Mouse (Mus musculus) stomach, embryonic 15.5 days (tissue): ENCODE measurements at regions not wholly inside any gene's neighbourhood (a gene's known extent, or its start where the extent isn't known, plus 50 kb on each side); places are given as distances from the start of the nearest gene placed in this dataset.

ENCODE experiments used
- ATAC-seq: fragments of 200-750 bp; cut with Nextera tagmentation; 2 replicates; pipeline ENCODE4 v1.8.0; 2017; ENCODE audit warnings: low read depth, moderate number of reproducible peaks, moderate TSS enrichment; ENCODE audit not compliant: insufficient read depth, low FRiP score
- H3K27ac ChIP-seq: fragments of 300-500 bp; sonication (generic); 2 replicates; pipeline ENCODE4 v1.5.1; 2015; ENCODE audit warnings: mild to moderate bottlenecking, inconsistent platforms
- H3K27me3 ChIP-seq: fragments of 300-500 bp; sonication (generic); replicated peaks from 2 replicates; pipeline ENCODE4 v1.6.1; 2015; ENCODE audit warnings: inconsistent platforms
- H3K36me3 ChIP-seq: fragments of 300-500 bp; sonication (generic); 2 replicates; pipeline ENCODE4 v1.6.1; 2015; ENCODE audit warnings: inconsistent platforms
- H3K4me1 ChIP-seq: fragments of 300-500 bp; sonication (generic); 2 replicates; pipeline ENCODE4 v1.6.1; 2015; ENCODE audit warnings: inconsistent platforms
- H3K4me2 ChIP-seq: fragments of 300-500 bp; sonication (generic); 2 replicates; pipeline ENCODE4 v1.6.1; 2015; ENCODE audit warnings: mild to moderate bottlenecking, inconsistent platforms
- H3K4me3 ChIP-seq: fragments of 300-500 bp; sonication (generic); replicated peaks from 2 replicates; pipeline ENCODE4 v1.5.1; 2015; ENCODE audit warnings: inconsistent platforms
- H3K9ac ChIP-seq: fragments of 300-500 bp; sonication (generic); 2 replicates; pipeline ENCODE4 v1.6.1; 2015; ENCODE audit warnings: inconsistent platforms
- H3K9me3 ChIP-seq: fragments of 300-500 bp; sonication (generic); 2 replicates; pipeline ENCODE4 v1.6.1; 2016; ENCODE audit warnings: inconsistent platforms
- WGBS: fragments of 180-500 bp; shearing (Covaris S2); methylation state at CpG from one replicate; pipeline ENCODE4 v1.1.7; 2015; 5-methylcytosine and 5-hydroxymethylcytosine counted together

- no peaks in the 10 kb centered on the region for H3K4me1 ChIP-seq
- 79% methylated on average over 8 of the region's 8 CpGs for WGBS
- H3K4me2 ChIP-seq, result no peak overlapping the region
- H3K27me3 ChIP-seq, result no peaks in the 10 kb centered on the region
- no peak overlapping the region for H3K27ac ChIP-seq
- H3K4me3 ChIP-seq, result no peak overlapping the region
- H3K9ac ChIP-seq, result no peak overlapping the region
- no peaks in the 10 kb centered on the region for H3K36me3 ChIP-seq
- no peak for ATAC-seq
- no peaks in the 10 kb centered on the region for H3K9me3 ChIP-seq
Observed at GRCm38 (mm10) chr10:126783161-126783560, 118.0 kb downstream of the Atp23 start.

GRCm38 (mm10) chr10:126776603-126777002, 124.6 kb downstream of the Atp23 start:
- no peak for ATAC-seq
- Histone ChIP-seq H3K4me3 (no peak overlapping the region), H3K36me3 (no peaks in the 10 kb centered on the region), H3K9me3 (no peaks in the 10 kb centered on the region), H3K27ac (no peak overlapping the region), H3K9ac (no peak overlapping the region), H3K27me3 (no peaks in the 10 kb centered on the region), H3K4me1 (no peaks in the 10 kb centered on the region), H3K4me2 (no peak overlapping the region)
- 80% methylated on average over 3 of the region's 3 CpGs for WGBS

- H3K4me1 ChIP-seq, result no peaks in the 10 kb centered on the region
- 83% methylated on average over 13 of the region's 13 CpGs for WGBS
- ATAC-seq, result no peak
- H3K9me3 ChIP-seq, result no peaks in the 10 kb centered on the region
- no peak overlapping the region for H3K27ac ChIP-seq
- no peak overlapping the region for H3K4me3 ChIP-seq
- H3K4me2 ChIP-seq, result no peak overlapping the region
- H3K9ac ChIP-seq, result no peak overlapping the region
- no peaks in the 10 kb centered on the region for H3K27me3 ChIP-seq
- H3K36me3 ChIP-seq, result no peaks in the 10 kb centered on the region
Observed at GRCm38 (mm10) chr10:126775946-126776345, 125.2 kb downstream of the Atp23 start.

GRCm38 (mm10) chr10:126770446-126771020, 130.6 kb downstream of the Atp23 start:
- Histone ChIP-seq H3K4me3 (no peak overlapping the region), H3K27ac (no peak overlapping the region), H3K4me2 (no peak overlapping the region), H3K4me1 (no peaks in the 10 kb centered on the region), H3K9ac (no peak overlapping the region), H3K27me3 (no peaks in the 10 kb centered on the region), H3K9me3 (no peaks in the 10 kb centered on the region), H3K36me3 (no peaks in the 10 kb centered on the region)
- no peak for ATAC-seq
- 77% methylated on average over 6 of the region's 6 CpGs for WGBS

- Histone ChIP-seq H3K4me3 (no peak overlapping the region), H3K36me3 (no peaks in the 10 kb centered on the region), H3K4me1 (no peaks in the 10 kb centered on the region), H3K4me2 (no peak overlapping the region), H3K9ac (no peak overlapping the region), H3K9me3 (no peaks in the 10 kb centered on the region), H3K27ac (no peak overlapping the region), H3K27me3 (no peaks in the 10 kb centered on the region)
- 84% methylated on average over 2 of the region's 2 CpGs for WGBS
- no peak for ATAC-seq
Observed at GRCm38 (mm10) chr10:126765648-126766047, 135.5 kb downstream of the Atp23 start.

GRCm38 (mm10) chr10:126764740-126765139, 136.4 kb downstream of the Atp23 start:
- 69% methylated on average over 8 of the region's 8 CpGs for WGBS
- H3K36me3 ChIP-seq, result no peaks in the 10 kb centered on the region
- H3K9ac ChIP-seq, result no peak overlapping the region
- ATAC-seq, result no peak
- H3K4me3 ChIP-seq, result no peak overlapping the region
- no peak overlapping the region for H3K4me2 ChIP-seq
- H3K4me1 ChIP-seq, result no peaks in the 10 kb centered on the region
- H3K27ac ChIP-seq, result no peak overlapping the region
- no peaks in the 10 kb centered on the region for H3K27me3 ChIP-seq
- no peaks in the 10 kb centered on the region for H3K9me3 ChIP-seq

GRCm38 (mm10) chr10:126763976-126764375, 137.2 kb downstream of the Atp23 start:
- Histone ChIP-seq H3K36me3 (no peaks in the 10 kb centered on the region), H3K27ac (no peak overlapping the region), H3K4me3 (no peak overlapping the region), H3K27me3 (no peaks in the 10 kb centered on the region), H3K9me3 (no peaks in the 10 kb centered on the region), H3K4me2 (no peak overlapping the region), H3K9ac (no peak overlapping the region), H3K4me1 (no peaks in the 10 kb centered on the region)
- no peak for ATAC-seq
- WGBS, result 65% methylated on average over 5 of the region's 5 CpGs

GRCm38 (mm10) chr10:126758682-126759081, 142.5 kb downstream of the Atp23 start:
- WGBS, result 74% methylated on average over 7 of the region's 7 CpGs
- Histone ChIP-seq H3K27me3 (no peaks in the 10 kb centered on the region), H3K27ac (no peak overlapping the region), H3K9ac (no peak overlapping the region), H3K4me3 (no peak overlapping the region), H3K9me3 (no peaks in the 10 kb centered on the region), H3K4me2 (no peak overlapping the region), H3K36me3 (no peaks in the 10 kb centered on the region), H3K4me1 (no peaks in the 10 kb centered on the region)
- ATAC-seq, result no peak

GRCm38 (mm10) chr10:126753201-126753600, 148.0 kb downstream of the Atp23 start:
- Histone ChIP-seq H3K9me3 (no peaks in the 10 kb centered on the region), H3K4me2 (no peak overlapping the region), H3K9ac (no peak overlapping the region), H3K36me3 (no peaks in the 10 kb centered on the region), H3K4me1 (no peaks in the 10 kb centered on the region), H3K27ac (no peak overlapping the region), H3K27me3 (no peaks in the 10 kb centered on the region), H3K4me3 (no peak overlapping the region)
- no peak for ATAC-seq
- 66% methylated on average over 6 of the region's 6 CpGs for WGBS

GRCm38 (mm10) chr10:126752699-126753098, 148.5 kb downstream of the Atp23 start:
- no peak for ATAC-seq
- Histone ChIP-seq H3K9me3 (no peaks in the 10 kb centered on the region), H3K36me3 (no peaks in the 10 kb centered on the region), H3K4me2 (no peak overlapping the region), H3K4me3 (no peak overlapping the region), H3K27ac (no peak overlapping the region), H3K27me3 (no peaks in the 10 kb centered on the region), H3K9ac (no peak overlapping the region), H3K4me1 (no peaks in the 10 kb centered on the region)
- 44% methylated on average over 11 of the region's 11 CpGs for WGBS

GRCm38 (mm10) chr10:126748696-126749466, 152.3 kb downstream of the Atp23 start:
- 49% methylated on average over 17 of the region's 17 CpGs for WGBS
- Histone ChIP-seq H3K4me3 (no peak overlapping the region), H3K27ac (no peak overlapping the region), H3K4me2 (no peak overlapping the region), H3K9me3 (no peaks in the 10 kb centered on the region), H3K9ac (no peak overlapping the region), H3K4me1 (no peaks in the 10 kb centered on the region), H3K27me3 (no peaks in the 10 kb centered on the region), H3K36me3 (no peaks in the 10 kb centered on the region)
- no peak for ATAC-seq

GRCm38 (mm10) chr10:126734661-126735060, 166.5 kb downstream of the Atp23 start:
- no peak for ATAC-seq
- H3K27ac ChIP-seq, result no peak overlapping the region
- no peak overlapping the region for H3K4me3 ChIP-seq
- no peaks in the 10 kb centered on the region for H3K4me1 ChIP-seq
- 65% methylated on average over 2 of the region's 2 CpGs for WGBS
- no peaks in the 10 kb centered on the region for H3K36me3 ChIP-seq
- H3K27me3 ChIP-seq, result no peaks in the 10 kb centered on the region
- H3K9me3 ChIP-seq, result no peaks in the 10 kb centered on the region
- no peak overlapping the region for H3K4me2 ChIP-seq
- H3K9ac ChIP-seq, result no peak overlapping the region
